Mouse (Mus musculus) liver, embryonic 11.5 days (tissue): ENCODE results near the gene Clcn5. TPM values are rescaled to one million over a fixed set of nuclear protein-coding genes. Genes with fewer than 3 reads are reported as not detected.

Experiments
- ATAC-seq: fragments of 200-750 bp; cut with Nextera tagmentation; replicated peaks from 2 replicates; pipeline ENCODE4 v1.8.0; 2017; ENCODE audit warnings: moderate number of reproducible peaks, mild to moderate bottlenecking, moderate TSS enrichment, moderate library complexity; ENCODE audit not compliant: low FRiP score
- DNase-seq: peaks from one replicate; pipeline ENCODE4 v3.0.0-alpha.2; 2017; ENCODE audit warnings: low spot score
- H3K27ac ChIP-seq: fragments of 300-500 bp; sonication (generic); 2 replicates; pipeline ENCODE4 v1.5.1; 2014; ENCODE audit warnings: mild to moderate bottlenecking, low read depth, low read length, control low read depth
- H3K27me3 ChIP-seq: fragments of 300-500 bp; sonication (generic); replicated peaks from 2 replicates; pipeline ENCODE4 v1.6.1; 2014; ENCODE audit warnings: low read length, mixed read lengths; ENCODE audit not compliant: control insufficient read depth, insufficient read depth
- H3K36me3 ChIP-seq: fragments of 300-500 bp; sonication (generic); 2 replicates; pipeline ENCODE4 v1.6.1; 2014; ENCODE audit warnings: mild to moderate bottlenecking, low read length, moderate library complexity, mixed read lengths; ENCODE audit not compliant: control insufficient read depth, insufficient read depth
- H3K4me1 ChIP-seq: fragments of 300-500 bp; sonication (generic); replicated peaks from 2 replicates; pipeline ENCODE4 v1.6.1; 2014; ENCODE audit warnings: low read length, mixed read lengths; ENCODE audit not compliant: control insufficient read depth, insufficient read depth
- H3K4me2 ChIP-seq: fragments of 300-500 bp; sonication (generic); 2 replicates; pipeline ENCODE4 v1.6.1; 2014; ENCODE audit warnings: mild to moderate bottlenecking, control low read depth, moderate library complexity
- H3K4me3 ChIP-seq: fragments of 300-500 bp; sonication (generic); 2 replicates; pipeline ENCODE4 v1.5.1; 2014; ENCODE audit warnings: low read depth, low read length, control low read depth
- H3K9ac ChIP-seq: fragments of 300-500 bp; sonication (generic); 2 replicates; pipeline ENCODE4 v1.6.1; 2014; ENCODE audit warnings: low read depth, low read length, control low read depth
- H3K9me3 ChIP-seq: fragments of 300-500 bp; sonication (generic); 2 replicates; pipeline ENCODE4 v1.6.1; 2016; ENCODE audit warnings: low read length, inconsistent platforms, mixed read lengths; ENCODE audit not compliant: control insufficient read depth
- WGBS: fragments of 180-500 bp; shearing (Covaris S2); extraction: QIAGEN DNeasy Blood & Tissue Kit; methylation state at CpG from one replicate; pipeline ENCODE4 v1.1.7; 2014; 5-methylcytosine and 5-hydroxymethylcytosine counted together
- polyA plus RNA-seq: library from polyadenylated mRNA; unstranded; fragments of >200 nt; fragmentation: Nextera tagmentation; extraction: Ambion mirVana; gene quantifications from 2 replicates; pipeline ENCODE4 v1.2.1, GENCODE M21; 2014

Clcn5 gene
- polyA plus RNA-seq = 10.3 and 11.3 TPM in 2 replicates

GRCm38 (mm10) chrX:7319089-7319721, at the start of gene Clcn5:
Gene Clcn5 (minus strand): TSS chrX:7319358.
- peak within 1 kb of the TSS; percentile 44; the same call in 1 of the 2 replicates for H3K27ac ChIP-seq

GRCm38 (mm10) chrX:7325455-7325854, 6.3 kb upstream of the Clcn5 start:
- H3K9ac ChIP-seq = no peak overlapping the region
- H3K27ac ChIP-seq = no peak overlapping the region
- no peaks in the 10 kb centered on the region for H3K9me3 ChIP-seq
- 21% methylated on average over 2 of the region's 2 CpGs for WGBS
- no peak overlapping the region for H3K4me3 ChIP-seq
- DNase-seq (no peak), ATAC-seq (no peak)
- no peaks in the 10 kb centered on the region for H3K27me3 ChIP-seq
- no peaks in the 10 kb centered on the region for H3K36me3 ChIP-seq
- no peak overlapping the region for H3K4me2 ChIP-seq
- no peaks in the 10 kb centered on the region for H3K4me1 ChIP-seq

More at GRCm38 (mm10) chrX:7319089-7319721, at the start of gene Clcn5:
- peak; percentile 87 for DNase-seq
- no peaks in the 10 kb centered on the region for H3K36me3 ChIP-seq
- H3K27me3 ChIP-seq = no peaks in the 10 kb centered on the region; the same call in 1 of the 2 replicates
- peak within 1 kb of the TSS; percentile 73 for H3K4me2 ChIP-seq
- peak within 1 kb of the TSS; percentile 68 for H3K4me3 ChIP-seq
- 14% methylated on average over 42 of the region's 43 CpGs for WGBS
- no peaks in the 10 kb centered on the region for H3K9me3 ChIP-seq
- peak; percentile 94 for ATAC-seq
- H3K4me1 ChIP-seq = 0 out of 2 replicates have a peak, but pooled peaks cover 2% of the 10 kb centered on the region
- peak within 1 kb of the TSS; percentile 74 for H3K9ac ChIP-seq

GRCm38 (mm10) chrX:7322288-7322687, 3.1 kb upstream of the Clcn5 start:
- DNase-seq = peak; percentile 32
- Histone ChIP-seq H3K9ac (no peak overlapping the region), H3K4me2 (no peak overlapping the region), H3K36me3 (no peaks in the 10 kb centered on the region), H3K27ac (no peak overlapping the region), H3K4me1 (no peaks in the 10 kb centered on the region), H3K27me3 (no peaks in the 10 kb centered on the region; the same call in 1 of the 2 replicates), H3K9me3 (no peaks in the 10 kb centered on the region), H3K4me3 (no peak overlapping the region)
- WGBS = 14% methylated on average over 7 of the region's 7 CpGs
- no peak for ATAC-seq

- WGBS = 74% methylated on average over 2 of the region's 2 CpGs
- Histone ChIP-seq H3K4me3 (no peak overlapping the region), H3K27ac (no peak overlapping the region), H3K9me3 (no peaks in the 10 kb centered on the region), H3K27me3 (no peaks in the 10 kb centered on the region; the same call in 1 of the 2 replicates), H3K4me1 (0 out of 2 replicates have a peak, but pooled peaks cover 2% of the 10 kb centered on the region), H3K9ac (no peak overlapping the region), H3K36me3 (no peaks in the 10 kb centered on the region), H3K4me2 (no peak overlapping the region)
- DNase-seq (no peak), ATAC-seq (no peak)
Measured at GRCm38 (mm10) chrX:7320571-7320970, 1.4 kb upstream of the Clcn5 start.

- Histone ChIP-seq H3K9me3 (no peaks in the 10 kb centered on the region), H3K9ac (peak overlapping the region; percentile 74), H3K4me3 (peak overlapping the region; percentile 68), H3K4me2 (peak overlapping the region; percentile 73), H3K4me1 (0 out of 2 replicates have a peak, but pooled peaks cover 2% of the 10 kb centered on the region), H3K27me3 (no peaks in the 10 kb centered on the region; the same call in 1 of the 2 replicates), H3K36me3 (no peaks in the 10 kb centered on the region), H3K27ac (peak overlapping the region; percentile 44; the same call in 1 of the 2 replicates)
- 17% methylated on average over 37 of the region's 37 CpGs for WGBS
- ATAC-seq (peak; percentile 69), DNase-seq (no peak)
Measured at GRCm38 (mm10) chrX:7318551-7319025, 570 bp downstream of the Clcn5 start.

GRCm38 (mm10) chrX:7315115-7315514, 4.0 kb downstream of the Clcn5 start:
- Histone ChIP-seq H3K4me2 (no peak overlapping the region), H3K9ac (no peak overlapping the region)

GRCm38 (mm10) chrX:7314645-7315044, 4.5 kb downstream of the Clcn5 start:
- Histone ChIP-seq H3K27ac (no peak overlapping the region), H3K4me3 (no peak overlapping the region), H3K4me1 (0 out of 2 replicates have a peak, but pooled peaks cover 2% of the 10 kb centered on the region), H3K27me3 (no peaks in the 10 kb centered on the region; the same call in 1 of the 2 replicates), H3K9me3 (no peaks in the 10 kb centered on the region), H3K36me3 (no peaks in the 10 kb centered on the region), H3K4me2 (no peak overlapping the region), H3K9ac (no peak overlapping the region)
- WGBS = 67% methylated on average over 4 of the region's 4 CpGs
- no peak for DNase-seq
- ATAC-seq = no peak

More at GRCm38 (mm10) chrX:7315115-7315514, 4.0 kb downstream of the Clcn5 start:
- Histone ChIP-seq H3K4me3 (no peak overlapping the region), H3K27ac (no peak overlapping the region), H3K36me3 (no peaks in the 10 kb centered on the region), H3K9me3 (no peaks in the 10 kb centered on the region), H3K27me3 (no peaks in the 10 kb centered on the region; the same call in 1 of the 2 replicates), H3K4me1 (0 out of 2 replicates have a peak, but pooled peaks cover 2% of the 10 kb centered on the region)
- DNase-seq (no peak), ATAC-seq (no peak)
- WGBS = 62% methylated on average over 10 of the region's 10 CpGs

- DNase-seq (no peak), ATAC-seq (no peak)
- 38% methylated on average over 2 of the region's 2 CpGs for WGBS
- Histone ChIP-seq H3K4me1 (no peaks in the 10 kb centered on the region), H3K4me3 (no peak overlapping the region), H3K27me3 (no peaks in the 10 kb centered on the region), H3K4me2 (no peak overlapping the region), H3K36me3 (no peaks in the 10 kb centered on the region), H3K27ac (no peak overlapping the region), H3K9me3 (no peaks in the 10 kb centered on the region), H3K9ac (no peak overlapping the region)
Measured at GRCm38 (mm10) chrX:7308242-7308641, 10.9 kb downstream of the Clcn5 start.
